Mouse (Mus musculus) embryo, embryonic 10.5 days (tissue): ENCODE measurements around the gene Selenoh.

Experiments used
- DNase-seq: peaks from one replicate; pipeline ENCODE4 v3.0.0-alpha.2; 2015; ENCODE audit warnings: low spot score

The Selenoh gene

DNA sequence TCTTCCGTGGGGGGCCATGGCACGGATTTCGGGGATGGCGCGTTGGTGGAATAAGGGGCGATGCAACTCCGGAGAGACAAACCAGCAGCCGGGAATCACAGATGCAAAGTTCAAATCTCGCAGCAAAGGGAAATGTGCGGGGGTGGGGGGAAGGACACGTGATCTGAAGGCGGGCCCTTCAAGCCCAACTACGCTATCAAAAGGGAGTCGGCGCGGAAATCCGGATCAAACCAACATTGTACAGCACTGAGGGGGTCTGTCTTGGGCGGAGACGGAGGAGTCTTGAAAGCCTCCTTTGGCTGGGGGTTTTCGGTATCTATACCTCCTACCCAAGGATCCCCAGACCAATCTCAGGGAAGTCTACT is at the start of gene Selenoh:
TSS of gene Selenoh (minus strand) at position 202 of the 365 bp plus-strand sequence.
- DNase-seq, result peak; percentile 99

GRCm38 (mm10) chr2:84717357-84717756 is 46.8 kb upstream of the Selenoh start:
- DNase-seq, result no peak

DNA sequence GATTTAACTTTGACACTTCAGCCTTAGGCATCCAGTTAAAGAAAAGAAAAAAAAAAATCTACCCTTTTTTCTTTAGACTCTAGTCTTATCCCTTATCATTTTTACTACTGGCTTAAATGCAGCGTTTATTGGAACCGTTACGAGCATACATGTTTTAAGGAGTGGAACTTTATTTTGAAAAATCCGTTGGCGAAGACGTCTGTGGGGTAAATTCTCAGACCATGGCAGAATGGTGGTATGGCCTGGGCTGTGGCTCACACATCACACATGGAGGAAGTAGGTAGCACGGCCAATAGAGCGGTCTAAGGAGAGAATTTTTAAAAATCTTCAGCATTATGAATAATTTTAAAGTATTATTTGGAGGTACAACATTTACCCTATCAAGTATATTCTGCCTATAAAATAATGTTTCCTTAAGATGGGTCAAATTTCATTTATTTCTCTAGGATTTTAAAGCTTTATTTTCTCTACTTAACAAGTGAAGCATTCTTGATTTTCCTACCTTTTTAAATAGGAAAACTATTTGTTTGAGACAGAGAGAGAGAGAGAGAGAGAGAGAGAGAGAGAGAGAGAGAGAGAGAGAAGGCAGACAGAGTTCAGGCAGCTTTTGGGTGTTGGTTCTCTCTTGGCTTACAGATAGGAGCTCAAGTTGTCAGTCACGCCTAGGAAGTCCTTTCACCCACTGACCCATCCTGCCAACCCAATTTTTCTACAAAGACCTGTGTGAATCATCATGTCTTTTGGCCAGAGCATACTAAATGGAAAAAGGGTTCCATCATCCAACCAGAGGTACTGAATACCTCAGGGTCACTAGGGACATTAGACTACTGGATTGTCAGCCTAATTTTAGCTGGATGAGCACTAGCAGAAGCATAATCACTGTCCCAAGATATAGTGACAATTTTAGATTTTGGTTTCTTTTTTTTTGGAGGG is 46.1 kb upstream of the Selenoh start:
- DNase-seq, result no peak

DNA sequence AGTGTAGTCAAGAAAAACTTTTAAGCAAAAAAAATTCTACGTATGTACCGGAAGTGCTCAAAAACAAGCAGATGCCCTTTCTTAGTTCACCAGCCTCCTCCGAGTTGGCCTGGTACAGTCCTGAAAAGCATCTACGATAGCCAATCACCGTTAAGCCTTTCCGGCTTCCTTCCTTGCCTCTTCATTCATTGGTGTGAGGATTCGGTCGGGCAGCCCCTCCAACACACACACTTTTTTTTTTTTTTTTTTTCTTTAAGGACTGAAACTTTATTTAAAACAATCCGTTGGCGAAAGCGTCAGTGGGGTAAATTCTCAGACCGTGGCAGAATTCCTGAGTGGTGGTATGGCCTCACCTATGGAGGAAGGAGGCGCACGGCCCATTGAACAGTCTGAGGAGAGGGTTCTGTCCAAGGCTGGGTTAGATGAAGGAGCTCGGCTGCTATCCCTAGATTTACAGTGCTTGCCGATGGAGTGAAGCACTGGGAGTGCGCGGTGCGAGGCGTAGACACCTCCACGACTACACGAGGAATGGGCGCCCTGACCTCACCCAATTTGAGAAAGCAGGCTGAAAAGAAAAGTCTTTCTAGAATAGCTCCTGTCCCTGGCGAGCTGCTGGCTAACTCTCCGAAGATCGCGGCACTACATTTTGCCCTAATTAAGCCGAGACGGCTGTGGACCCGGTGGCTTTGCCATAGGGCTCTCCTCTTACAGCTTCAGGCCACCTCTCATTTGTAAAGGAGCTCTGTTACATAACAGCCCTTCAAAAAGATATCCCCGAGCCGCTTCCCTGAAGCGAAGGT is 45.2 kb upstream of the Selenoh start:
- peak; percentile 94 for DNase-seq

DNA sequence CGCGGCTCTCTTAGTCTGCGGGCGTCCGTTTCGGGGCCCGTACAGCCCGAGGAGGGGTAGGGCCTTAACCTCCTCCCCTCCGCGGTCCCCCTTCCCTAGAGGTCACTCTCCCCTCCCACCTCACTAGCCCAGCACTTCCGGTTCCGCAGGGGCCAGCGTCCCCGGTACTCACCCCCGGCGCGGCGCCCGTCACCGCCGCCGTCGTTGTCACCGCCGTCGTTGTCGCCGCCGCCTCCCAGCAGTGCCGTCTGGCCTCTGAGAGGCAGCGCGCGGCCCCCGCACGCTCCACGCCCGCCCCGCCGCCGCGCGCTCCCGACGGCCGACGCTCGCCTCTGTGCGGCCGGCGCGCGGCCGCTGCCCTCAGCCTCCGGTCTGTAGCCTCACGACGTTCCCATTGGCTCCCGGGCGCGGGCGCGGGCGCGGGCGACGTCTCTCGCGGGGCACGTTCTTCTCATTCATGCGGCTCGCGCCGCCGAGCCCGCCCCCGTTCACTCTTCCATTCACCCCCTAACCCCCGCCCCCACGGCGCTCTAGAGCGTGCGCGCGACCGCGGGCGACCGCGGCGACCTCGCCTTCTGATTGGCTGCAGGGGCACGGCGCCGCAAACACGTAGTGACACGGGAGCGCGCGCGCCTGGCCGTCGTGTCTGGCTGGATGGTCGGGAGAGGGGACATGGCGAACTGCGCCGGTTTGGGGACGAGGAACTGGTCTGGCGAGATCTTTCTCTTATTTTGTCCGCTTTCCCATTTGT is 44.4 kb upstream of the Selenoh start, which contains the start of gene Zdhhc5:
TSS of gene Zdhhc5 (minus strand) at position 370 of the 751 bp plus-strand sequence.
- peak; percentile 98 for DNase-seq

DNA sequence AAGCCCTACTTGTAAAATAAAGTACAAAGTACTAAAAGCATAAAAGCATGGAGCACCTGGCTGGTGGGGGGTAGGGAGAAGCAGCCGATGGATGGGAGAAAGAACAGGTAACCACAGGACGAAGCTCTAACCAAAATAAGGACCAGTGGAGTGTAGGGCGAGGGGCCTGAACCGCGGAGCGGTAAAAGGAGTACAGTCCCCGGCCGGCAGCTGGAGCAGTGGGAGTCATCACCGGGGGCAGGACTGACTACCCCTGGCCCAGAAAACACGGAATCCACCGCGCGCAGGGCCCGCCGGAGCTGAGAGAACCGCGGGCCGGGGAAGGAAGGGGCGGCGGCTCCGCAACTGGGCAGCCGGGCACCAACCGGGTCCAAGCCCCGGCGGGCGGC is 43.8 kb upstream of the Selenoh start:
- no peak for DNase-seq

- no peak for DNase-seq
These were observed 41.3 kb upstream of the Selenoh start for GRCm38 (mm10) chr2:84711898-84712297.

DNA sequence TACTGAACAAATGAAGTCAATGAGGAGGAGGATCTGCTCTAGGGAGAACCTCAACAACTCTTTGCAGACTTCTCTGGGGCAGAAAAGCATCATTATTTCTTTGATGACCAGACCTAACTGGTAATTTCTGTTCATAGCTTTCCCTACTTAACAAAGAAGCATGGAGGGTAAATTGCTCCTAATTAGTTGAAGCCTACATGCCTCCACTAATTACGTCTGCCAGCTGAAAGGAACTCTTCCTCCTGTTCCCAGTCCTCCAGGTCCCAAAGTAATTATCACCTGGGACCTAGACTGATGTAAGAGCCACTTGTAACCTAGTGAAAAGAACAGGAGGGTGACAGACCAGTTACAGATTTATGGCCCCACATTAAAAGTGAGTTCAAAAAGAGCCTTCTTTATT is 37.0 kb upstream of the Selenoh start:
- no peak for DNase-seq

DNA sequence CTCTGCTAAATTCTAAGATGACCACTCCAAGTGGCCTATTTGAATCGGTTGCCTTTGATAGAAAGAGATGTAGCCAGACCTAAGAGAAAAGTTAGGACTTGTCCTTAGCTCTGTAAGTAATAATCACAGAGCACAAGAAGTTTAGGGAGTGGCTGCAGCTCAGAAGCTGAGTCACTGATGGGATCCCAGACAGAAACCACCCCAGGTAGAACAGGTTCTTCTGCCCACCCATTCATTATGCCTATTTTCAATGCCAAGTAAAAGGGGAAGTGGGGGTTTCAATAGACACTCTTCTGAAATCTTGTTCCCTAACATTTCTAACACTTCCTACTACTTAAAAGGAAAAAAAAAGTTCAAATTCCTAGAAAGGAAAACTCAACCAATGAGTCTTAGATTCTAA is 34.7 kb upstream of the Selenoh start:
- DNase-seq, result no peak

DNA sequence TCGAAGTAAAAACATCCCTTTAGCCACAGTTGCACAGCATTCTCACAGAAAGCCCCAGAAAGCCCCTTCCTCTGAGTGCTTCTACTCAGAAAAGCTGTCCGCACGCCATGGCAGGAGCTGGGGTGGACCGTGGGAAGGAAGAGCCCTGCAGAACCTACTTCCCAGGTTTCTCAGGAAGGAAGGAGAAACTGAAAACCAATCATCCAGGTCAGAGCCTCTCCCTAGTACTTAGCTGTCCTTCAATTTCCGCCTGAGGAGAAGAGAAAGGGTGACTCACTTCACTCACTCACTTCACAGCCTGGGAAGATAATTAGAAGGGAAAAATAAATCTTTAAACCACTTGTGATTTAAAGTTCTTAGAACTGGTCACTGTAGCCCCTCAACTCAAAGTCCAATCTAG is 33.8 kb upstream of the Selenoh start:
- no peak for DNase-seq

- no peak for DNase-seq
These were observed 32.9 kb upstream of the Selenoh start for GRCm38 (mm10) chr2:84703497-84703896.

DNA sequence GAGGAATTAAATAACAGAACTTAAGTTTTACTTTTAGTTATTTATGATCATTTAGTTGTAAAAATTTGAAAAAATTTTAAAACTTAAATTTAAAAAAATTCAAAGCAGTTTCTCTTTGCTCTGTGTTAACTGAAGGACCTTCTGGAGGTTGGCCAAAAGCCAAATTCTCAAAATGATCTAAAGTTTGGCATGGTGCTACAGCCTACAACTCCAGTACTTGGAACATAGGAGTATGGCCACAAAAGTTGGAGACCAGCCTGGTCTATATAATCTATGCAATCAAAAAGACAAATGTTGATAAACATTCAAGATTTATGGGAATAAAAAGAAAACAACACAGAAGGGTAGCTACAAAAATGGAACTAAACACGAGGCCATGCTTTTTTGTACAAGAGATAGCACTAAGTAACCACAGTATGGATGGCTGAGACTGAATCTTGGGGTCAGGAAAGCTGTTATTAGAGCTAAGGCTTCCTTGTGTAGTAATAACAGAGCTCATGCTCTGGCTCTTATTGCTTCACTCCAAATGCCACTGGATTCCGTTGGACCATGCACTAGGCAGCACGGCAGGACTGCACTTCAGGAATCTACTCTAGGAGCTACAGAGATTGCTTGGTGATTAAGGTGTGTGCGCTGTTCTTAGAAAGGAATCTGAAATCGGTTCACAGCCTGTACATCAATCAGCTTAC is 24.6 kb upstream of the Selenoh start:
- no peak for DNase-seq

- no peak for DNase-seq
These were observed 19.5 kb upstream of the Selenoh start for GRCm38 (mm10) chr2:84690050-84690449.

GRCm38 (mm10) chr2:84688080-84688844 is 17.7 kb upstream of the Selenoh start:
- DNase-seq, result no peak

- DNase-seq, result no peak
These were observed 12.1 kb upstream of the Selenoh start for GRCm38 (mm10) chr2:84682605-84683183.

DNA sequence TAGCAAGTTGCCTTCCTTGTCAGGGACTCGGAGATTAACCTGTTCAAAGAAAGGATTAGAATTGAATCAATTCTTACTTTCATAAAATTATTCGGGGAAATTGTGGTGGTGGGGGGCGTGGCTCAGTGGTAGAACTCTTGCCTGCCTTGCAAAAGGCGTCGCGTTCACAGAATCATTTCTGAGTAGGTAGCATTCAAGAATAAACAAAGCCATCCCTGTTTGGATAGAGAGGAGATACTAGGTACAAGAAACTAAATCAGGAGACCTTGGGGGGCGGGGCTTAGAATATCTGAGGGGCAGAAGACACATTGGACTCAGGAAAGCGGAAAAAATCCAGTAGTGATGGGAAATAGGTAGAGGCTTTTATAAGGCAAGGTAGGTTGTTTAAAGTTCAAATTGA is 8.4 kb upstream of the Selenoh start, which contains the start of gene Tmx2:
TSS of gene Tmx2 (minus strand) at position 125 of the 400 bp plus-strand sequence.
- no peak for DNase-seq

DNA sequence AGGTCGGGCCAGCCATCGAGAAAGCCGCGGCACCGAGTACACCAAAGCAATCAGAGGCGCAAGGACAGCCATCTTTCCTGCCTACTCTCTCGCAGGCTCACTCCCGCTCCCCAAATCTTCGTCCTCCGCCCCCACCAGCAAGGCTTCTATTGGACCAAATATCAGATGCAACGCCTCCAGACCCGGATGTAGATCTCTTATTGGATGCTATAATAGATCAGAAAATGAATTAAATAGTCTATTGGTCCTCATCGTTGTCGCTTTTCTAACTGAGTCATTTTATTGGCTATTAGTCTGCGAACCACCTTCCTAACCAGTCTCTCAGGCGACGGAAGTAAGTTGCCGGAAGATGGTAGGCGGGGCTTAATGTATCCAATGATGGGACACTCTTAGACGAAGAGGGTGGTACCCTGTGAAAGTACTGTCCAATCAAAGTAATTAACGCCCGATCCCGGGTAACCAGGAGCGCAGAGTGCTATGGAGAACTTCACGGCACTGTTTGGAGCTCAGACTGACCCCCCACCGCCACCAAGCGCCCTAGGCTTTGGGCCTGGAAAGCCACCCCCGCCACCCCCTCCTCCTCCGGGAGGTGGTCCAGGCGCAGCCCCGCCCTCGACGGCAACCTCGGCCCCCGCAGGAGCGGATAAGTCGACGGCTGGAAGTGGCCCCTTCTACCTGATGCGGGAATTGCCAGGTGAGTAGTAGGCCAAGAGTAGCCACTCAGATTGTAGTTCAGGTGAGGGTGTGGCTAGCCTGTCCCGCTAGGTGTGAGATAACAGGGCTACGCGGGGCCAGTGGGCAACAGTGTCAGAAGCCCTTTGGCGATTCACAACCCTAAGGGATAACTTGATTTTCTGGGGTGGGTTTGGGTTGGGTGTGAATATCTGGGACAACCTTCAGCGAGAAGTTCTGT is 7.7 kb upstream of the Selenoh start, which contains the start of the genes Gm28635 and Med19:
TSS of gene Gm28635 (minus strand) at position 74 of the 913 bp plus-strand sequence.
TSS of gene Med19 (plus strand) at position 435 of the 913 bp plus-strand sequence.
- peak; percentile 100 for DNase-seq

GRCm38 (mm10) chr2:84677270-84677967 is 6.8 kb upstream of the Selenoh start:
- DNase-seq, result peak; percentile 59
